Mouse (Mus musculus): ENCODE results near the gene Slc9a8. TPM values are rescaled to one million over a fixed set of nuclear protein-coding genes. Genes with fewer than 3 reads are reported as not detected.

Gene Slc9a8
- total RNA-seq, 2 experiments from 2014 or later: 21.1 to 54.4 TPM

DNA sequence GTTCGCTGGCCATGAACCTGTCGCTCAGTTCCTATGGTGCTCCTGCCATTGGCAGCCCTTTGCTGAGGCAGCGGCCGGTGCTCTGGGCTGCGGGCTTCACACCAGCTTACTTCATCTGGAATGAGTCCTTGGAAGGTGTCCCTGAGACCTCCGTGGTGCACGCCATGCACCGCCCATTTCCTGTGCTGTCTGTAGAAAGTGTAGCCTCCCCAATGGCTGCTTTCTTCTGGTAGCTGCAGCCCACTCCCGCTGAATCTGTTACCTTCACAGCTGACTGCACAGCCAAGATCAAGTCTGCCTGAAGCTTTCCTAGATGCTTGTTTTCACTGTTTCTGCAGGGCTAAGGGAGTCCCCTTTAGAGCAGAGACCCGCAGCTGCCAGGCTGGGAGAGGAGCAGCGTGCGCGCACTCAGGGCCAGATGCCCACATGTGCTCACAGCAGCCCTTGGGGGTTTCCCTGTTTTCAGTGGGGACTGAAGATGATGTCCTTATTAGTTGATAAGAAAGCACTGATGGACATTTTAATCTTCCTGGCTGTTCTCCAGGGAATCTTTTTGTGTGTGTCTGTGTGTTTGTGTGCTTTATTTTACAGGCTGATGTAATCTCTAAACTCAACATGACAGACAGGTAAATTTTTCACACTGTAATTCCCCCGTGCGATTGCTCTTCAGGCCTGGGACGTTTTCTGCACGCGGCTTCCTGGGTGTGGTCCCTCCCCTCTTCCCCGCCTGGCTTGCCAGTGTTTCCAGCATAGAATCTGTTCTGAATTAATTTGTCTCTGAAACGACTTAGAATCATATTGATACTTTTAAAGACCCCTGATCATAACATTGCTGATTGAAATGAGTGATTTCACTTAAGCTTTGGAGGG lies 24.6 kb downstream of the Slc9a8 start:
- ATAC-seq (replicated peaks; ENCODE audit: poor library complexity, severe bottlenecking): no peak

GRCm38 (mm10) chr2:167447207-167447606 lies 25.7 kb downstream of the Slc9a8 start:
- no peak for ATAC-seq (replicated peaks; ENCODE audit: poor library complexity, severe bottlenecking)

DNA sequence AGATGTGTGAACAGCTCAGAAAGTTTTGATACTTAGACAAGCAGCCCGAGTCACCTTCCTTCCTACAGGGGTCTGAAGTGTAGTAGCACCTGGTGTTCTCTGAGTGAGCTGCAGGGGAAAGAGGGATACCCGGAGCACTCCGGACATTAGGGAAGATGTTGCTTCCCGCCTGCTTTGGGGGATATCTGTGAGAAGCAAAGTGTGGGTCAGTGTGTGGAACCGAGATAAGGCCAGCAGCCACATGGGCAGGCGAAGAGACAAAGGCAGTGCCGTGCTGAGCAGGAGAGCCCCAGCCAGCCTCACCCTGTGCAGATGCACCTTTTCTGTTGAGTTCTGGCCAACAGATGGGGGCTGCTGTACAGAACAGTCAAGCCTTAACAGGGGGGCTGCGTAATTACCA lies 26.1 kb downstream of the Slc9a8 start:
- no peak for ATAC-seq (replicated peaks; ENCODE audit: poor library complexity, severe bottlenecking)

- no peak for ATAC-seq (replicated peaks; ENCODE audit: poor library complexity, severe bottlenecking)
Measured at GRCm38 (mm10) chr2:167449331-167450275, 28.1 kb downstream of the Slc9a8 start.

- no peak for ATAC-seq (replicated peaks; ENCODE audit: poor library complexity, severe bottlenecking)
Measured at GRCm38 (mm10) chr2:167450647-167451046, 29.1 kb downstream of the Slc9a8 start.

- ATAC-seq (replicated peaks; ENCODE audit: poor library complexity, severe bottlenecking): no peak
Measured at GRCm38 (mm10) chr2:167453814-167454213, 32.3 kb downstream of the Slc9a8 start.

GRCm38 (mm10) chr2:167456361-167457020 lies 35.0 kb downstream of the Slc9a8 start:
- no peak for ATAC-seq (replicated peaks; ENCODE audit: poor library complexity, severe bottlenecking)

DNA sequence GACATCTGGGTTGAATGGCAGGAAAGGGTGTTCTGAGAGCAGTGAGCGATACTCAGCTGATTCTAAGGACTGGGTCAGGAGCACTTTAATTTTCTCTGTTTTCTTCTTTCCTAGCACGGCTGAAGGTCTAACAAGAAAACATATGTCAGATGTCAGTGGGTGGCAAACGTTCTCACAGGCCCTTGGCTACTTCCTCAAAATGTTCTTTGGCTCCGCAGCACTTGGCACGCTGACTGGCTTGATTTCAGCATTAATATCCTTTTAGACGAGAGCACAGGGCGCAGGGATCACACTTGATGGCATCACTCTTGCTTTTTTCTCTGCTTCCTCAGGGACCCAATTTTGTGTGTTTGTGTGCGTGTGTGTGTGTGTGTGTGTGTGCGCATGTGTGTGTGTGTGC lies 35.7 kb downstream of the Slc9a8 start:
- peak; percentile 53 for ATAC-seq (replicated peaks; ENCODE audit: poor library complexity, severe bottlenecking)

- no peak for ATAC-seq (replicated peaks; ENCODE audit: poor library complexity, severe bottlenecking)
Measured at GRCm38 (mm10) chr2:167458548-167458947, 37.0 kb downstream of the Slc9a8 start.

DNA sequence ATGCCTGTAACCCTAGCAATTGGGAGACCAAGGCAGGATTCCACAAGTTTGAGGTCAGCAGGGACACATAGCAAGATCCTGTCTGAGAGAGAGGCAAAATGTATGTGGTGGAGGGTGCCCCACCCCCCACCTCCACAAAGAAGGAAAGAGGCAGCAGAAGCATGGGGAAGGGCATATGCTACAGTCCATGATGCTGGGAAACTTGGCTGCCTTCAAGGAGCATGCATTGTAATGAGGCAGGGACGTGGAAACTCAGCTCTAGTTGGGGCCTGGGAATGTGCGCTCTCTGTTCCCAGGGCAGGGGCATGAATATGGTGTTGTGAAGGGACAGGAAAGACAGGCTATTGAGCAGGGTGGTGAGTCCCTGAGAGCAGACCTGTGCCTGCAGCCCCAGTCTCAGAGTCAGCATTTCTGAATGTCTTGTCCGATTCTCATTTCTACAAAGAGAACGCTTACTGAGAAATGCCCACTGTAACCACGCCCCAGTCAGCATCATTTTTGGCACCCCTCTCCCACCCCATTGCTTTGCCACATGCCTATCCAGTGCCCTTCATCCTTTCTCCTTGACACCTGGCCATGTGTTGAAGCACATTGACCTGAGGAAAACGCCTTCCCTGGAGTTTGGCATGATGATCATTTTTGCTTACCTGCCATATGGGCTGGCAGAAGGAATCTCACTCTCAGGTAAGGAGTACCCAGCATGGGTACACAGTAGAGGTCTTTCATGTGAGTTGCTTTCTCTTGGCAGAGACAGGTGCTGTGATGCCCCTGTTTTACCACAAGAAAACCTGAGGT lies 37.8 kb downstream of the Slc9a8 start:
- no peak for ATAC-seq (replicated peaks; ENCODE audit: poor library complexity, severe bottlenecking)

GRCm38 (mm10) chr2:167462954-167463353 lies 41.4 kb downstream of the Slc9a8 start:
- ATAC-seq (replicated peaks; ENCODE audit: poor library complexity, severe bottlenecking): peak; percentile 70

DNA sequence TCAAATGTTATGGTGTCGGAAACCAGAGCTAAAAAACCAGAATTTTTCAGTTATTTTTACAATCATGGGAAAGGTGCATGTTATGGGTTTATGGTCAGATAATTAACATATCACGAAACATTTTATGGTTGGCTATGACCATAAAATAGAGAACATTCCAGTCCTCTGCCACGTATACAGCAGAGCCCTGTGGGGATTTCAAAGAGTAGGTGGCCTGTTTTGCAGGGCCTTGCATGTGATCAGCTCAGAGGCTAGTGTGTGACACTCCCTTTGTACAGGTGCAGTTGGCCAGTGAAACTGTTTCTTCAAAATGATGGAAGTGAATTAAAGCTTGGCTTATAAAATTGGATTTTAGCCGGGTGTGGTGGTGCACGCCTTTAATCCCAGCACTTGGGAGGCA lies 42.3 kb downstream of the Slc9a8 start:
- no peak for ATAC-seq (replicated peaks; ENCODE audit: poor library complexity, severe bottlenecking)

- no peak for ATAC-seq (replicated peaks; ENCODE audit: poor library complexity, severe bottlenecking)
Measured at GRCm38 (mm10) chr2:167465951-167466350, 44.4 kb downstream of the Slc9a8 start.

GRCm38 (mm10) chr2:167467214-167467613 lies 45.7 kb downstream of the Slc9a8 start:
- ATAC-seq (replicated peaks; ENCODE audit: poor library complexity, severe bottlenecking): peak; percentile 65

DNA sequence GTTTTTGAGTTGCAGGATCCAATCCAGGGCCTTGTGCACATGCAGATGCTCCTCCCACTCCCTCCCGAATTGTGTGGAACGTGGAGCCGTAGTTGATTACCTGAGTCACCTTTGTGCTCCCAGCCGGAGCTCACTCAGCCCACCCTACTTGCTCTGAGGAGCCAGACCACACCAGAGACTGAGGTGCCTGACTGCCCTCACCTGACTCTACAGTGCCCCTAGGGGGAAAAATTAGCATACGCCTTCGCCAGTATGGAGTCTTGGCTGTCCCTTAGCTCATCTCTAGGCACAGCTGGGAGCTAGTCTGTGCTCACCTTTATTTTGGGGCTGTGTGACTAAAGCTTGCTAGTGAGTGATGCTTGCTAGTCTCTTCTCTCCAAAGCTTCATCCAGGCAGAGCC lies 46.9 kb downstream of the Slc9a8 start:
- ATAC-seq (replicated peaks; ENCODE audit: poor library complexity, severe bottlenecking): no peak

GRCm38 (mm10) chr2:167470611-167471010 lies 49.1 kb downstream of the Slc9a8 start:
- no peak for ATAC-seq (replicated peaks; ENCODE audit: poor library complexity, severe bottlenecking)

DNA sequence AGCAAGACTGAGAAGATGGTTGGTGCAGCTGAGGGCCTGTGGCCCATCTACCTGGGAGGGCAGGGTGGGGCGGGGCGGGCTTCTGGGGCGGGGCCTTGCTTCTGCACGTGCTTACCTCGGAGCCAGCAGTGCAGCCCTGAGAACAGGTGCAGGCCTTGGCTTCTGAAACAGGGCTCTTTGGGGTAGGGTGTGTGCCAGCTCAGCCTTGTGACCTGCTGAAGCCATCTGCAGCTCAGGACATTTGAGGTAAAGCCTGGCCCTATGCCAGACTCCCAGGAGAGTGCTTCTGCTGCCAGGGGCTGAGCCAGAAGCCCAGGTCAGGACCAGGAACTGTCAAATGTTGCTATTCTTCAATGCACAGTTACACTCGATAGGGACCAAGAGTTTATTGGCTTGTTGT lies 50.1 kb downstream of the Slc9a8 start:
- no peak for ATAC-seq (replicated peaks; ENCODE audit: poor library complexity, severe bottlenecking)

GRCm38 (mm10) chr2:167474218-167474617 lies 52.7 kb downstream of the Slc9a8 start:
- ATAC-seq (replicated peaks; ENCODE audit: poor library complexity, severe bottlenecking): no peak

DNA sequence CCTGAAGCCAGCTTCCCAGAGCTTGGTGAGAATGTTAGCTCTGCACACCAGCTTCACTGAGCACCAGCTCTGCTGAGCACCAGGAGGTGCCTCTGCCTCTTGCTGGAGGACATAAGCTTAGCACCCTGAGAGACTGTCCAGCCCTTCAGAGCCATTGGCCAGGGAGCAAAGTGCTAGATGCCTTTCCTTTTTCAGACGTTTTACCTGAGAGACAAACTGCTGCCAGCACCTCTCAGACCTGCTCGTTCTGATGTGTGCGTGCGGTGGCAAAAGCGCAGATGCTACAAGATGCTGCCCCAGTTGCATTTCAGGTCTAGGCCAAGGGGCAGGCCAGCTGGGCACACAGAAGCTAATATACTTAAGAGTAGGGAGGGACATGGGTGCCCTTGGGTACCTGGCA lies 54.1 kb downstream of the Slc9a8 start:
- ATAC-seq (replicated peaks; ENCODE audit: poor library complexity, severe bottlenecking): no peak

DNA sequence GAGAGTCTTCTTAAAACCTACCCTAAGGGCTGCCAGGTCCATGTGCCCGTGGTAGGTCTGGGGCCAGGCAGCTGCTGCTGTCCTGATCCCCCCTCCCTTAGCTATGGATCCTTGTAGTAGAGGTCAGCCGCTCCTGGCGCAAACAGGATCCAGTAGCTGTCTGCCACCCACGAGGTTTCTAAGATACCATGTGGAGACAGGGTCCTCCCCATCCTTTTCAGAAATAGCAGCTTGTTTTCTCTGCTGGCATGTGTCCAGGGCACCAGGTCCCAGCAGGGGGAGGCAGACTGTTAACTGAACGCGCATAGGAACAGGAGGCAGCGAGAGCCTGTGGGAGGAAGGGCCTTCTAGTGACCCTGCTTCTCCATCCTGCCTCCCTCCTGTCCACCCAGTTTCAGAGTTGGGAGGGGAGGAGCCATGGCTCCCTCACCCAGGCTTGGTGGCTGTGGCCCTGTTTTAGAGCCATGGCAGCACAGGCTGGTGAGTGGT lies 54.7 kb downstream of the Slc9a8 start:
- ATAC-seq (replicated peaks; ENCODE audit: poor library complexity, severe bottlenecking): peak; percentile 52

Measured in granulocyte monocyte progenitor cell, adult 5-6 weeks (primary cell).